Mouse (Mus musculus): Measurements from ENCODE around the gene Gm379. TPM values are rescaled to one million over a fixed set of nuclear protein-coding genes. Genes with fewer than 3 reads are reported as not detected.

Gene Gm379
- polyA plus RNA-seq (2015; fragmentation: Nextera tagmentation; extraction: Ambion mirVana): not detected in 2 replicates

GRCm38 (mm10) chrX:108664885-108665284, at the start of gene Gm379:
Gene Gm379, minus strand, starts transcription at chrX:108664891.
- H3K4me3 ChIP-seq (ENCODE audit: low read length): no peak within 1 kb of the TSS
- H3K27me3 ChIP-seq (replicated peaks; ENCODE audit: control insufficient read depth, insufficient read depth, low read length): no peaks in the 10 kb centered on the region
- H3K9me3 ChIP-seq (ENCODE audit: control insufficient read depth, low read length): no peaks in the 10 kb centered on the region
- no peaks in the 10 kb centered on the region for H3K4me1 ChIP-seq (ENCODE audit: control insufficient read depth, insufficient read depth, low read depth, low read length)
- H3K36me3 ChIP-seq (ENCODE audit: control insufficient read depth, insufficient read depth, low read length): no peaks in the 10 kb centered on the region
- ATAC-seq: no peak
- no peak within 1 kb of the TSS for H3K9ac ChIP-seq (ENCODE audit: low read depth, low read length)
- H3K27ac ChIP-seq (ENCODE audit: low read depth, low read length): no peak within 1 kb of the TSS
- H3K4me2 ChIP-seq (ENCODE audit: low read length): no peak within 1 kb of the TSS
- 73% methylated on average over 2 of the region's 2 CpGs for WGBS

- Histone ChIP-seq H3K4me2 (ENCODE audit: low read length) (no peak overlapping the region), H3K36me3 (ENCODE audit: control insufficient read depth, insufficient read depth, low read length) (no peaks in the 10 kb centered on the region), H3K9me3 (ENCODE audit: control insufficient read depth, low read length) (no peaks in the 10 kb centered on the region), H3K27ac (ENCODE audit: low read depth, low read length) (no peak overlapping the region), H3K9ac (ENCODE audit: low read depth, low read length) (no peak overlapping the region), H3K4me3 (ENCODE audit: low read length) (no peak overlapping the region), H3K4me1 (ENCODE audit: control insufficient read depth, insufficient read depth, low read depth, low read length) (no peaks in the 10 kb centered on the region), H3K27me3 (replicated peaks; ENCODE audit: control insufficient read depth, insufficient read depth, low read length) (no peaks in the 10 kb centered on the region)
- 68% methylated on average over 2 of the region's 2 CpGs for WGBS
- ATAC-seq: no peak
These were observed 39.6 kb upstream of the Gm379 start for GRCm38 (mm10) chrX:108704312-108704711.

GRCm38 (mm10) chrX:108668868-108669267, 4.2 kb upstream of the Gm379 start:
- no peak for ATAC-seq
- H3K27me3 ChIP-seq (replicated peaks; ENCODE audit: control insufficient read depth, insufficient read depth, low read length): no peaks in the 10 kb centered on the region
- H3K36me3 ChIP-seq (ENCODE audit: control insufficient read depth, insufficient read depth, low read length): no peaks in the 10 kb centered on the region
- H3K4me1 ChIP-seq (ENCODE audit: control insufficient read depth, insufficient read depth, low read depth, low read length): no peaks in the 10 kb centered on the region
- no peak overlapping the region for H3K27ac ChIP-seq (ENCODE audit: low read depth, low read length)
- no peak overlapping the region for H3K4me3 ChIP-seq (ENCODE audit: low read length)
- H3K9me3 ChIP-seq (ENCODE audit: control insufficient read depth, low read length): no peaks in the 10 kb centered on the region
- no peak overlapping the region for H3K9ac ChIP-seq (ENCODE audit: low read depth, low read length)
- H3K4me2 ChIP-seq (ENCODE audit: low read length): no peak overlapping the region
- WGBS: 54% methylated on average over 1 of the region's 1 CpGs

- no peaks in the 10 kb centered on the region for H3K9me3 ChIP-seq (ENCODE audit: control insufficient read depth, low read length)
- WGBS: 70% methylated on average over 1 of the region's 1 CpGs
- ATAC-seq: no peak
- no peak overlapping the region for H3K4me3 ChIP-seq (ENCODE audit: low read length)
- no peak overlapping the region for H3K4me2 ChIP-seq (ENCODE audit: low read length)
- no peaks in the 10 kb centered on the region for H3K4me1 ChIP-seq (ENCODE audit: control insufficient read depth, insufficient read depth, low read depth, low read length)
- H3K27me3 ChIP-seq (replicated peaks; ENCODE audit: control insufficient read depth, insufficient read depth, low read length): no peaks in the 10 kb centered on the region
- H3K36me3 ChIP-seq (ENCODE audit: control insufficient read depth, insufficient read depth, low read length): no peaks in the 10 kb centered on the region
- H3K27ac ChIP-seq (ENCODE audit: low read depth, low read length): no peak overlapping the region
- no peak overlapping the region for H3K9ac ChIP-seq (ENCODE audit: low read depth, low read length)
These were observed 42.7 kb downstream of the Gm379 start for GRCm38 (mm10) chrX:108621991-108622390.

GRCm38 (mm10) chrX:108620886-108621285, 43.8 kb downstream of the Gm379 start:
- 69% methylated on average over 1 of the region's 1 CpGs for WGBS
- no peaks in the 10 kb centered on the region for H3K27me3 ChIP-seq (replicated peaks; ENCODE audit: control insufficient read depth, insufficient read depth, low read length)
- H3K36me3 ChIP-seq (ENCODE audit: control insufficient read depth, insufficient read depth, low read length): no peaks in the 10 kb centered on the region

More at GRCm38 (mm10) chrX:108620886-108621285, 43.8 kb downstream of the Gm379 start:
- no peak overlapping the region for H3K4me3 ChIP-seq (ENCODE audit: low read length)
- H3K4me2 ChIP-seq (ENCODE audit: low read length): no peak overlapping the region
- no peaks in the 10 kb centered on the region for H3K4me1 ChIP-seq (ENCODE audit: control insufficient read depth, insufficient read depth, low read depth, low read length)
- no peak for ATAC-seq
- H3K9ac ChIP-seq (ENCODE audit: low read depth, low read length): no peak overlapping the region
- no peak overlapping the region for H3K27ac ChIP-seq (ENCODE audit: low read depth, low read length)
- no peaks in the 10 kb centered on the region for H3K9me3 ChIP-seq (ENCODE audit: control insufficient read depth, low read length)

Other genes starting within 250 kb of the Gm379 start
- 2.0 and 2.3 TPM in 2 replicates for gene Brwd3, start 169.5 kb upstream of the Gm379 start, polyA plus RNA-seq (2015; fragmentation: Nextera tagmentation; extraction: Ambion mirVana)

All from hindbrain, embryonic 16.5 days (tissue).